Mouse (Mus musculus) ovary, postnatal 10 days (tissue): Measurements from ENCODE around the gene Nfatc4.

Source experiments
- DNase-seq: peaks from one replicate; pipeline ENCODE4 v3.0.0; 2022; ENCODE audit warnings: low spot score

Gene Nfatc4

GRCm38 (mm10) chr14:55853621-55854285, 30.8 kb downstream of the Nfatc4 start, which contains the start of gene Nynrin:
TSS of gene Nynrin (plus strand) at chr14:55854010.
- DNase-seq: peak; percentile 68

- DNase-seq: no peak
Measured at GRCm38 (mm10) chr14:55854406-55855100, 31.6 kb downstream of the Nfatc4 start.

- peak; percentile 38 for DNase-seq
Measured at GRCm38 (mm10) chr14:55855101-55855561, 32.2 kb downstream of the Nfatc4 start.

GRCm38 (mm10) chr14:55857588-55857987, 34.6 kb downstream of the Nfatc4 start:
- no peak for DNase-seq

- no peak for DNase-seq
Measured at GRCm38 (mm10) chr14:55862186-55862585, 39.2 kb downstream of the Nfatc4 start.

GRCm38 (mm10) chr14:55862970-55863369, 40.0 kb downstream of the Nfatc4 start:
- DNase-seq: no peak

- no peak for DNase-seq
Measured at GRCm38 (mm10) chr14:55863773-55864172, 40.8 kb downstream of the Nfatc4 start.

GRCm38 (mm10) chr14:55866962-55867361, 44.0 kb downstream of the Nfatc4 start:
- no peak for DNase-seq

- no peak for DNase-seq
Measured at GRCm38 (mm10) chr14:55868230-55869026, 45.5 kb downstream of the Nfatc4 start.

- no peak for DNase-seq
Measured at GRCm38 (mm10) chr14:55869538-55869937, 46.6 kb downstream of the Nfatc4 start.

GRCm38 (mm10) chr14:55872039-55872438, 49.1 kb downstream of the Nfatc4 start:
- no peak for DNase-seq

GRCm38 (mm10) chr14:55872551-55872950, 49.6 kb downstream of the Nfatc4 start:
- DNase-seq: no peak

GRCm38 (mm10) chr14:55873242-55873713, 50.3 kb downstream of the Nfatc4 start:
- DNase-seq: no peak

- peak; percentile 55 for DNase-seq
Measured at GRCm38 (mm10) chr14:55873714-55874683, 51.1 kb downstream of the Nfatc4 start.

GRCm38 (mm10) chr14:55877469-55878315, 54.7 kb downstream of the Nfatc4 start:
- DNase-seq: no peak

GRCm38 (mm10) chr14:55878316-55878940, 55.5 kb downstream of the Nfatc4 start:
- no peak for DNase-seq

GRCm38 (mm10) chr14:55879623-55880022, 56.7 kb downstream of the Nfatc4 start:
- DNase-seq: no peak

- no peak for DNase-seq
Measured at GRCm38 (mm10) chr14:55880982-55881381, 58.0 kb downstream of the Nfatc4 start.

- no peak for DNase-seq
Measured at GRCm38 (mm10) chr14:55882171-55882641, 59.3 kb downstream of the Nfatc4 start.
